Mouse (Mus musculus) hindbrain, postnatal 0 days (tissue): ENCODE data around the gene B3galt6. TPM values are rescaled to one million over a fixed set of nuclear protein-coding genes. Genes with fewer than 3 reads are reported as not detected.

Experiments used
- ATAC-seq: fragments of 200-750 bp; cut with Nextera tagmentation; 2 replicates; pipeline ENCODE4 v1.8.0; 2017; ENCODE audit warnings: mild to moderate bottlenecking, moderate TSS enrichment, moderate library complexity
- DNase-seq: peaks from one replicate; pipeline ENCODE4 v3.0.0-alpha.2; 2015; ENCODE audit warnings: low spot score
- H3K27ac ChIP-seq: fragments of 300-500 bp; sonication (generic); 2 replicates; pipeline ENCODE4 v1.5.1; 2014; ENCODE audit warnings: mild to moderate bottlenecking
- H3K27me3 ChIP-seq: fragments of 300-500 bp; sonication (generic); 2 replicates; pipeline ENCODE4 v1.6.1; 2014; ENCODE audit warnings: low read length, mixed read lengths; ENCODE audit not compliant: insufficient read depth
- H3K36me3 ChIP-seq: fragments of 300-500 bp; sonication (generic); 2 replicates; pipeline ENCODE4 v1.6.1; 2014; ENCODE audit warnings: low read length, mixed read lengths; ENCODE audit not compliant: insufficient read depth
- H3K4me1 ChIP-seq: fragments of 300-500 bp; sonication (generic); 2 replicates; pipeline ENCODE4 v1.6.1; 2014; ENCODE audit warnings: antibody characterized with exemption, low read length, mixed read lengths; ENCODE audit not compliant: insufficient read depth
- H3K4me2 ChIP-seq: fragments of 300-500 bp; sonication (generic); 2 replicates; pipeline ENCODE4 v1.6.1; 2014; ENCODE audit warnings: low read depth, mild to moderate bottlenecking, low read length, moderate library complexity, mixed read lengths
- H3K4me3 ChIP-seq: fragments of 300-500 bp; sonication (generic); 2 replicates; pipeline ENCODE4 v1.5.1; 2014; ENCODE audit warnings: low read length
- H3K9ac ChIP-seq: fragments of 300-500 bp; sonication (generic); replicated peaks from 2 replicates; pipeline ENCODE4 v1.6.1; 2014; ENCODE audit warnings: mild to moderate bottlenecking, low read length, moderate library complexity, mixed read lengths
- H3K9me3 ChIP-seq: fragments of 300-500 bp; sonication (generic); 2 replicates; pipeline ENCODE4 v1.6.1; 2016; ENCODE audit warnings: low read length, mixed read lengths
- CTCF ChIP-seq: IDR thresholded peaks from 2 replicates; pipeline ENCODE4 v1.5.1; 2016; ENCODE audit warnings: antibody characterized with exemption, control low read depth, low read depth
- WGBS: fragments of 180-500 bp; shearing (Covaris S2); extraction: QIAGEN DNeasy Blood & Tissue Kit; methylation state at CpG from one replicate; pipeline ENCODE4 v1.1.7; 2014; 5-methylcytosine and 5-hydroxymethylcytosine counted together
- polyA plus RNA-seq: library from polyadenylated mRNA; unstranded; fragments of >200 nt; fragmentation: Nextera tagmentation; extraction: Ambion mirVana; gene quantifications from 2 replicates; pipeline ENCODE4 v1.2.1, GENCODE M21; 2015
- total RNA-seq: library from RNA; depleted of rRNA; stranded (reverse); fragments of >200 nt; gene quantifications from 2 replicates; pipeline ENCODE4 v1.2.3, GENCODE M21; 2014

The B3galt6 gene
- total and polyA plus RNA-seq, 2 experiments from 2014 or later = 26.1 to 56.8 TPM

DNA sequence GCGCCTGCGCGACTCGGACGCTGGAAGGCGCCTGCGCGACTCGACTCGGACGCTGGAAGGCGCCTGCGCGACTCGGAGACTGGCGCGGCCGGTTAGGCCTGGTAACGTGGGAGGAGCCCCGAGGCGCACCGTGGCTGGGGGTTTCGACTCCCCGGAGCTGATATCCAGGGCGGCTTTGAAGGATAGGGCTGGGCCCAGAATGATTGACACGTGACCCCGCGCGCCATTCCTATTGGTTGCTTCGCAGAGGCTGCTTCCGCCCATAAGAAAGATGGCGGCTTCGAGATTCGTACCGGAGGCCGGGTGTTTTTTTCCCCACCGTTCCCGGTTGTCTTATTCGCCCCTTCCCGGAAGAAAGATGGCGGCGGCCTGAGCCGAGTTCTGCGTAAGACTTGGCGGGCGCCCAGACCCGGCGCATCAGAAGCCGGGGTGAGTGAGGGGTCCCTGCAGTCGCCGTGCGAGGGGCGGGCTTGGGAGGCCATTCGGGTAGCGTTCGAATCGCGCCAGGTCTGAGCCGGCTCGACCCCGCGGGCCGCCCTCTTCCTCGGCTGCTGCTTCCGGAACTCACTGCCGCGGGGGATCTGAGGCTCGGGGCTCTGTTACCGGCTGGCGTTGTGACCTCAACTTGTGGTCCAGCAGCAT, 578 bp upstream of the B3galt6 start:
- H3K27ac ChIP-seq = peak overlapping the region; percentile 95
- H3K9me3 ChIP-seq = no peaks in the 10 kb centered on the region
- ATAC-seq = peak; percentile 88
- DNase-seq = peak; percentile 98
- peak overlapping the region; percentile 67 for H3K9ac ChIP-seq
- H3K4me2 ChIP-seq = peak overlapping the region; percentile 69
- 0% methylated on average over 70 of the region's 70 CpGs for WGBS
- H3K4me1 ChIP-seq = peaks cover 9% of the 10 kb centered on the region
- H3K4me3 ChIP-seq = peak overlapping the region; percentile 82
- peaks cover 18% of the 10 kb centered on the region for H3K36me3 ChIP-seq
- peak; percentile 29; the same call in 1 of the 2 replicates for TF ChIP-seq CTCF
- H3K27me3 ChIP-seq = no peaks in the 10 kb centered on the region

DNA sequence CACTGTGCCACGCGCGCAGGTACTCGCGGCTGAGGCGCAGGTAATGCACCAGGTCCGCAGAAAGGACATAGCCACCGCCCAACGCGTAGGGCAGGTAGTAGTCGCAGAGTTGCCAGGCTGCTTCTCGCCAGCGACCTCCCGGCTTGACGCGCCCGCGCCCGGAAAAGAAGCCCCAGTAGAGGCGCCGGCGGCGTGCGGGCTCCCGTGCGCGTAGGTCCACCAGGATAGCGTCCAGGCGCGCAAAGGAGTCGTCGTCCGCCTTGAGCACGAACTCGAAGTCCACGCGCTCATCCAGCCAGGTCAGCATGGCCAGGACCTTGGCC, 580 bp downstream of the B3galt6 start:
- no peak for DNase-seq
- peak overlapping the region; percentile 82 for H3K4me3 ChIP-seq
- H3K4me2 ChIP-seq = peak overlapping the region; percentile 88
- peak overlapping the region; percentile 98 for H3K27ac ChIP-seq
- H3K4me1 ChIP-seq = peaks cover 9% of the 10 kb centered on the region
- 22% methylated on average over 37 of the region's 37 CpGs for WGBS
- peaks cover 10% of the 10 kb centered on the region for H3K36me3 ChIP-seq
- TF ChIP-seq CTCF = 0 out of 2 replicates have a peak, but pooled peaks have one; percentile 9
- no peaks in the 10 kb centered on the region for H3K27me3 ChIP-seq
- peak overlapping the region; percentile 68 for H3K9ac ChIP-seq
- H3K9me3 ChIP-seq = no peaks in the 10 kb centered on the region
- no peak for ATAC-seq

DNA sequence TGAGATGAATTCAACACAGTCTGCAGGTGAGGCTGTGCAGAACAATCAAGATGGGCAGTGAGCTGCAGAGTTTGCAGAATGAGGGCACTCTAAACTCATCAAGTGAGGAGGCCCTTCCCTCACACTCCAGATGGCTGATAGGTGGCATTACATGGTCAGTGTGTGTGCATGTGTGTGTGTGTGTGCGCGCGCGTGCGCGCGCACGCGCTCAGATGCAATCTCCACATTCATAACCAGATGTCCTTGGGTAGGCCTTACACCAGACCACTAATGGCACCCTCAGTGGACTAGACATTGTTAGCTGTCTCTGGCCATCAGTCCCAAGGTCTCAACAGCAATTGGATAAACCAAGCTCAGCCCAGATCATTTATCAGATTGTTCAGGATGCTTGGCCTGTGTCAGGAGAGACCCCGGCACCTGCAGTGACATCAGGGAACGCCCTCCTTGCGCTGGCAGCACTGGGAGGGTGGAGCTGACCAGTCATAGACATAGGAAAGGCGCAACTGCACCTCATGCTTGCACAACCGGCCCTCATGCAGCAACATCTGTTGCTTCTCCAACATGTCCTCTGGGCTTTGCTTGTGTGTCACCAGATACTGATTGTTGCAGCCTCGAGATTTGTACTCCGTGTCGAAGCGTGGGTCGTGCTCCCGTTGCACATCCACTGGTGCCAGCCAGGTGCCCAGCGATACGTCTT, 1.1 kb downstream of the B3galt6 start:
- H3K4me2 ChIP-seq = peak overlapping the region; percentile 88
- ATAC-seq (no peak), DNase-seq (peak; percentile 8)
- H3K27me3 ChIP-seq = no peaks in the 10 kb centered on the region
- H3K4me3 ChIP-seq = peak overlapping the region; percentile 82
- peak overlapping the region; percentile 68 for H3K9ac ChIP-seq
- peaks cover 9% of the 10 kb centered on the region for H3K4me1 ChIP-seq
- WGBS = 86% methylated on average over 22 of the region's 22 CpGs
- peak overlapping the region; percentile 98 for H3K27ac ChIP-seq
- peaks cover 5% of the 10 kb centered on the region for H3K36me3 ChIP-seq
- TF ChIP-seq CTCF = no peak; the same call in 1 of the 2 replicates
- no peaks in the 10 kb centered on the region for H3K9me3 ChIP-seq

DNA sequence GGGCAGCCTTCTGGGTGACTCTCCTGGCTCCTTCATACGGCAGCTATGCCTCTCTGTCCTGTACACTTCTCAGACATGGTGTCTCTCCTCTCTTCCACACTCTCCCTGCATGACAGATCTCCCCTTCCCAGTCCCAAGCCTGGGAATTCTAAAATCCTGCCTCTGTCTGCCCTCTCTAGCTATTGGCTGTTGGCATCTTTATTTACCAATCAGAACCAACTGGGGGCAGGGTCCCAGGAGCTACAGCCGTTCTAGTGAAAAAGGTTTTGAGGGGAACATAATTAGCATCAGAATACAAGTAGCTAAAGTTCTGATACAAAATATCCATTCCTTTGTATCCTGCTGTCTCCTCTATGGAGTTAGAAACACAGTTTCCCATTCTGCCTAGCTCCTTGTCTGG, 8.7 kb downstream of the B3galt6 start:
- H3K4me3 ChIP-seq = no peak overlapping the region

DNA sequence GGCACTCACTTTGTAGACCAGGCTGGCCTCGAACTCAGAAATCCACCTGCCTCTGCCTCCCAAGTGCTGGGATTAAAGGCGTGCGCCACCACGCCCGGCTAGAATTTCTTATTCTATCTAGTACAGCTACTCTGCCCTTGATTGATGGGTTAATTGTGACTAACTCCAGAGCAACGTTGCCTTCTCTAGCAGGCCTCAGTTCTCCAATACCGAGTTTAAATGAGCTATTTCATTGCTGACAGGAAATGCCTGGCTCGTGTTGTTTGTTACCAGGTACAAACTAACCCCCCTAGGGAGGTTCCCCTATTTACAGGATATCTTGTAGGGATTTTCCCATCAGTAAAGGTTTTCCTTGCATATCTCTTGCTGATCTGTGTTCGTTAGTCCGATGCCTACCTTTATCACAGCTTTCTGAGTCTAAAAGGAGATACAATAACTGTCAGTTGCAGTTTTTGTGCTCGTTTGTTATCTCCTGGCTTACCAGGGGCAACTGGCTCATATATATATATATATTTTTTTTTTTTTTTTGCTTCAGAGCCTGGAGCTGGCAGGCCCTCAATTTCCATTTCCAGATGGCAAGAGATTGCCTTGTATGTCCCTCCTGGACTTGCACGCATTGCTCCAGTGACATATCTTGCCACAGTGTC, 10.9 kb downstream of the B3galt6 start:
- DNase-seq (no peak), ATAC-seq (no peak)
- 79% methylated on average over 12 of the region's 12 CpGs for WGBS
- Histone ChIP-seq H3K4me3 (no peak overlapping the region), H3K9me3 (no peaks in the 10 kb centered on the region), H3K4me1 (no peaks in the 10 kb centered on the region), H3K9ac (no peak overlapping the region), H3K27me3 (no peaks in the 10 kb centered on the region), H3K36me3 (no peaks in the 10 kb centered on the region), H3K4me2 (no peak overlapping the region), H3K27ac (no peak overlapping the region)
- no peak for TF ChIP-seq CTCF

More for the DNA sequence above, 8.7 kb downstream of the B3galt6 start:
- no peaks in the 10 kb centered on the region for H3K9me3 ChIP-seq
- H3K4me1 ChIP-seq = no peaks in the 10 kb centered on the region
- no peak overlapping the region for H3K4me2 ChIP-seq
- H3K36me3 ChIP-seq = no peaks in the 10 kb centered on the region
- no peak overlapping the region for H3K27ac ChIP-seq
- WGBS = 11% methylated on average over 2 of the region's 2 CpGs
- DNase-seq (no peak), ATAC-seq (no peak)
- no peaks in the 10 kb centered on the region for H3K27me3 ChIP-seq
- no peak for TF ChIP-seq CTCF
- no peak overlapping the region for H3K9ac ChIP-seq

DNA sequence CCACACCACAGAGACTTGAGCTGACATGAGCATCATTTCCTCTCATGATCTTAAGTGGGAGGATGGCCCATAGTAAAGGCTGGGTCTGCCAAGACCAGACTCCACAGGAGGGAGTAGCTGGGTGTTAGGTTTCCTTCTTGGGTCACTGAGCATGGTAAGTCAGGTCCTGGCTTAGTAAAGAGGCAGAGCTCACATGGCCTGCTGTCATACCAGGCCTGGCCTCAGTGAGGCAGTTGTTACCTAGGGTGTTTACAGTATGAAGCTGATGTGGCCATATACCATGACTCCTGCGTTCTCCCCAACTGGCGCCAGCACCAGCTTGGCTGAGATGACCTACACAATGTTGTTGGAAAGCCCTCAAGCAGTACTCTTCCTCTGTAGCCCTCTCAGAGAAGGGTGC, 19.2 kb downstream of the B3galt6 start:
- no peak overlapping the region for H3K9ac ChIP-seq
- 89% methylated on average over 2 of the region's 2 CpGs for WGBS
- DNase-seq (no peak), ATAC-seq (no peak)
- TF ChIP-seq CTCF = no peak
- no peak overlapping the region for H3K4me2 ChIP-seq
- no peaks in the 10 kb centered on the region for H3K9me3 ChIP-seq
- H3K36me3 ChIP-seq = no peaks in the 10 kb centered on the region
- H3K27me3 ChIP-seq = no peaks in the 10 kb centered on the region
- no peak overlapping the region for H3K4me3 ChIP-seq
- H3K27ac ChIP-seq = no peak overlapping the region
- H3K4me1 ChIP-seq = no peaks in the 10 kb centered on the region
